Mouse (Mus musculus): ENCODE measurements around the gene Isyna1.

Gene Isyna1

GRCm38 (mm10) chr8:70636838-70637237, 42.7 kb downstream of the Isyna1 start:
- CTCF ChIA-PET: interaction anchor here in 2 of 4 experiments (0.6 to 21.5 kb wide), 3 partner anchors 9 to 203 kb away, joined by 3 to 206 read pairs (median 10); partner anchors contain the start of gene Arrdc2 (in 1 of the 2)
- POLR2A ChIA-PET: interaction anchor here in 3 of 4 experiments (0.6 to 32.6 kb wide), 18 partner anchors 1 to 845 kb away, joined by 3 to 1017 read pairs (median 12); partner anchors contain the start of genes Jund (in 2 of the 3), Lsm4 (in 2 of the 3), Arrdc2 (in 1 of the 3) and Gdf15 (in 1 of the 3)

- ChIA-PET CTCF (interaction anchor here (0.6 to 21.5 kb wide), 8 partner anchors 8 to 1055 kb away, joined by 3 to 206 read pairs (median 4); no protein-coding TSS in a partner anchor), POLR2A (interaction anchor here (0.7 to 32.6 kb wide), 33 partner anchors 3 to 201 kb away, joined by 3 to 1017 read pairs (median 5); partner anchors contain the start of genes Jund (in 3 of the 4), Lsm4 (in 3 of the 4), Pgpep1 (in 3 of the 4) and Arrdc2 (in 2 of the 4))
Observed at GRCm38 (mm10) chr8:70638752-70639151, 44.6 kb downstream of the Isyna1 start.

- CTCF ChIA-PET: interaction anchor here in 3 of 4 experiments (0.6 to 21.5 kb wide), 12 partner anchors 9 to 670 kb away, joined by 3 to 206 read pairs (median 5); partner anchors contain the start of gene Lsm4 (in 1 of the 3)
- POLR2A ChIA-PET: interaction anchor here (0.6 to 32.6 kb wide), 20 partner anchors 4 to 373 kb away, joined by 3 to 1017 read pairs (median 5); partner anchors contain the start of genes Jund (in 2 of the 4), Lsm4 (in 2 of the 4), Arrdc2 (in 1 of the 4) and Gdf15 (in 1 of the 4)
Observed at GRCm38 (mm10) chr8:70643019-70643418, 48.8 kb downstream of the Isyna1 start.

GRCm38 (mm10) chr8:70644065-70644464, 49.9 kb downstream of the Isyna1 start:
- POLR2A ChIA-PET: interaction anchor here (0.5 to 32.6 kb wide), 51 partner anchors 3 to 699 kb away, joined by 3 to 1017 read pairs (median 4); partner anchors contain the start of genes Jund (in 3 of the 4), Arrdc2 (in 2 of the 4), Gdf15 (in 2 of the 4) and Lsm4 (in 2 of the 4)
- CTCF ChIA-PET: interaction anchor here (0.5 to 21.5 kb wide), 42 partner anchors 8 to 857 kb away, joined by 3 to 206 read pairs (median 4); partner anchors contain the start of genes Jund (in 1 of the 4), Lsm4 (in 1 of the 4), Mrpl34 (in 1 of the 4) and Pgpep1 (in 1 of the 4)

GRCm38 (mm10) chr8:70645501-70646224, 51.5 kb downstream of the Isyna1 start:
- POLR2A ChIA-PET: interaction anchor here (0.6 to 32.6 kb wide), 28 partner anchors 2 to 1045 kb away, joined by 3 to 1017 read pairs (median 12); partner anchors contain the start of genes Gdf15 (in 3 of the 4), Jund (in 3 of the 4), Pgpep1 (in 3 of the 4) and Lsm4 (in 2 of the 4)

GRCm38 (mm10) chr8:70646369-70646768, 52.2 kb downstream of the Isyna1 start:
- CTCF ChIA-PET: interaction anchor here (0.6 to 21.5 kb wide), 11 partner anchors 10 to 498 kb away, joined by 3 to 206 read pairs (median 7); no protein-coding TSS in a partner anchor
- POLR2A ChIA-PET: interaction anchor here in 3 of 4 experiments (0.5 to 32.6 kb wide), 47 partner anchors 1 to 945 kb away, joined by 3 to 1017 read pairs (median 7); partner anchors contain the start of genes Gdf15 (in 3 of the 3), Jund (in 3 of the 3), Lsm4 (in 3 of the 3) and Pgpep1 (in 3 of the 3)

More at GRCm38 (mm10) chr8:70645501-70646224, 51.5 kb downstream of the Isyna1 start:
- CTCF ChIA-PET: interaction anchor here in 3 of 4 experiments (0.6 to 21.5 kb wide), 5 partner anchors 15 to 44 kb away, joined by 3 to 206 read pairs (median 3); no protein-coding TSS in a partner anchor

GRCm38 (mm10) chr8:70646775-70647174, 52.6 kb downstream of the Isyna1 start:
- ChIA-PET POLR2A (interaction anchor here in 3 of 4 experiments (0.5 to 32.6 kb wide), 53 partner anchors 1 to 945 kb away, joined by 3 to 1017 read pairs (median 6); partner anchors contain the start of genes Arrdc2 (in 3 of the 3), Gdf15 (in 3 of the 3), Jund (in 3 of the 3) and Lsm4 (in 3 of the 3)), CTCF (interaction anchor here (0.6 to 21.5 kb wide), 15 partner anchors 8 to 498 kb away, joined by 3 to 206 read pairs (median 5); partner anchors contain the start of gene Pgpep1 (in 1 of the 4))

Data from embryonic stem cell, embryonic (primary cell).